Mouse (Mus musculus) testis, adult 2 months (tissue): ENCODE data around the gene Uvrag. TPM values are rescaled to one million over a fixed set of nuclear protein-coding genes. Genes with fewer than 3 reads are reported as not detected.

Experiments
- H3K27ac ChIP-seq: fragments of 200-500 bp; 2 replicates; pipeline ENCODE4 v1.5.1; 2012; ENCODE audit warnings: low read depth, low read length; ENCODE audit not compliant: control insufficient read depth, insufficient read depth
- H3K27me3 ChIP-seq: fragments of 200-500 bp; 2 replicates; pipeline ENCODE4 v1.6.1; 2012; ENCODE audit warnings: mild to moderate bottlenecking, low read length, moderate library complexity; ENCODE audit not compliant: control insufficient read depth, insufficient read depth
- H3K36me3 ChIP-seq: fragments of 200-500 bp; 2 replicates; pipeline ENCODE4 v1.6.1; 2012; ENCODE audit warnings: mild to moderate bottlenecking, low read length; ENCODE audit not compliant: control insufficient read depth, insufficient read depth
- H3K4me1 ChIP-seq: fragments of 200-500 bp; 2 replicates; pipeline ENCODE4 v1.6.1; 2012; ENCODE audit warnings: low read length; ENCODE audit not compliant: control insufficient read depth, insufficient read depth
- H3K4me3 ChIP-seq: fragments of 200-500 bp; 2 replicates; pipeline ENCODE4 v1.5.1; 2012; ENCODE audit warnings: low read depth, mild to moderate bottlenecking, low read length, moderate library complexity, mixed read lengths; ENCODE audit not compliant: control insufficient read depth
- CTCF ChIP-seq: fragments of 200-500 bp; IDR thresholded peaks from 2 replicates; pipeline ENCODE4 v1.5.1; 2012; ENCODE audit warnings: low read depth, mild to moderate bottlenecking, inconsistent platforms, low read length, moderate library complexity; ENCODE audit not compliant: control insufficient read depth, insufficient read depth, insufficient replicate concordance
- POLR2A ChIP-seq: fragments of 200-500 bp; IDR thresholded peaks from 2 replicates; pipeline ENCODE4 v1.6.1; 2012; ENCODE audit warnings: low read depth, mild to moderate bottlenecking, inconsistent platforms, low read length, moderate library complexity; ENCODE audit not compliant: control insufficient read depth
- polyA plus RNA-seq: library from polyadenylated mRNA; depleted of rRNA; stranded (reverse); fragments of >200 nt; gene quantifications from 2 replicates; pipeline ENCODE4 v1.2.3, GENCODE M21; 2012

Gene Uvrag
- polyA plus RNA-seq, 1 experiment = 2.6 TPM

- Histone ChIP-seq H3K27me3 (no peaks in the 10 kb centered on the region), H3K4me3 (no peak overlapping the region), H3K4me1 (no peaks in the 10 kb centered on the region), H3K36me3 (no peaks in the 10 kb centered on the region), H3K27ac (no peak overlapping the region)
- TF ChIP-seq POLR2A = no peak
- TF ChIP-seq CTCF = no peak
Observed at GRCm38 (mm10) chr7:98903884-98904283, 237.1 kb downstream of the Uvrag start.

GRCm38 (mm10) chr7:98901120-98901519 lies 239.8 kb downstream of the Uvrag start:
- TF ChIP-seq CTCF (peak; percentile 59; the same call in 1 of the 2 replicates), POLR2A (no peak)
- no peaks in the 10 kb centered on the region for H3K4me1 ChIP-seq
- no peaks in the 10 kb centered on the region for H3K36me3 ChIP-seq

GRCm38 (mm10) chr7:98899815-98900214 lies 241.1 kb downstream of the Uvrag start:
- TF ChIP-seq POLR2A (no peak), CTCF (no peak)
- Histone ChIP-seq H3K4me3 (no peak overlapping the region), H3K36me3 (no peaks in the 10 kb centered on the region), H3K27ac (no peak overlapping the region), H3K27me3 (no peaks in the 10 kb centered on the region), H3K4me1 (no peaks in the 10 kb centered on the region)

More at GRCm38 (mm10) chr7:98901120-98901519, 239.8 kb downstream of the Uvrag start:
- Histone ChIP-seq H3K27me3 (no peaks in the 10 kb centered on the region), H3K27ac (no peak overlapping the region), H3K4me3 (no peak overlapping the region)

- no peaks in the 10 kb centered on the region for H3K4me1 ChIP-seq
- TF ChIP-seq POLR2A (no peak), CTCF (no peak)
Observed at GRCm38 (mm10) chr7:98897323-98897722, 243.6 kb downstream of the Uvrag start.

GRCm38 (mm10) chr7:98895501-98896095 lies 245.3 kb downstream of the Uvrag start:
- H3K27ac ChIP-seq = no peak overlapping the region
- H3K4me1 ChIP-seq = no peaks in the 10 kb centered on the region
- no peak for TF ChIP-seq POLR2A
- TF ChIP-seq CTCF = no peak
- no peaks in the 10 kb centered on the region for H3K36me3 ChIP-seq
- H3K4me3 ChIP-seq = no peak overlapping the region
- H3K27me3 ChIP-seq = no peaks in the 10 kb centered on the region

More at GRCm38 (mm10) chr7:98897323-98897722, 243.6 kb downstream of the Uvrag start:
- Histone ChIP-seq H3K27me3 (no peaks in the 10 kb centered on the region), H3K36me3 (no peaks in the 10 kb centered on the region), H3K27ac (no peak overlapping the region), H3K4me3 (no peak overlapping the region)

GRCm38 (mm10) chr7:98894768-98895167 lies 246.2 kb downstream of the Uvrag start:
- H3K36me3 ChIP-seq = no peaks in the 10 kb centered on the region
- H3K4me1 ChIP-seq = no peaks in the 10 kb centered on the region
- TF ChIP-seq POLR2A = no peak
- no peak for TF ChIP-seq CTCF
- H3K27ac ChIP-seq = no peak overlapping the region
- H3K27me3 ChIP-seq = no peaks in the 10 kb centered on the region
- no peak overlapping the region for H3K4me3 ChIP-seq

- Histone ChIP-seq H3K27me3 (no peaks in the 10 kb centered on the region), H3K27ac (no peak overlapping the region), H3K4me3 (no peak overlapping the region), H3K4me1 (no peaks in the 10 kb centered on the region), H3K36me3 (no peaks in the 10 kb centered on the region)
- TF ChIP-seq CTCF (no peak), POLR2A (no peak)
Observed at GRCm38 (mm10) chr7:98894305-98894704, 246.6 kb downstream of the Uvrag start.
